Mouse (Mus musculus) natural killer cell, adult 2 months (primary cell): ENCODE results near the gene D6Wsu163e.

ENCODE experiments used
- DNase-seq, 2 experiments: peaks; one replicate each; pipeline ENCODE4 v3.0.0; 2022; ENCODE audit warnings: low spot score in 2 of 2

Gene D6Wsu163e

DNA sequence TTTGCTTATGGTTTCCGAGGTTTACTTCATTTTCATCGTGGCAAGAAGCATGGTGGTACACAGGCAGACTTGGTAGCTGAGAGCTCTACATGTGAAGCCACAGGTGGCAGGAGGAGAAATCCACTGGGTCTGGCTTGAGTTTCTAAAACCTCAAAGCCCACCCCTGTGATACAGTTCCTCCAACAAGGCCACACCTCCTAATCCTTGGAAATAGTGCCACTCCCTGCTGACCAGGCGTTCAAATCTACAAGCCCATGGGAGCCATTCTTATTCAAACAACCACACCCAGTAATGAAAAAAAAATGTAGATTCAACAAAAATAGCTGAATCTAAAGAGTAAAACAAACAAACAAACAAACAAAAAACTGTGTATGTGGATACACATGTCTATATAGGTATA is 65.9 kb downstream of the D6Wsu163e start:
- DNase-seq = no peak

- DNase-seq = no peak
Measured at GRCm38 (mm10) chr6:127006551-127006950, 66.8 kb downstream of the D6Wsu163e start.

GRCm38 (mm10) chr6:127010021-127010420 is 70.3 kb downstream of the D6Wsu163e start:
- no peak for DNase-seq

DNA sequence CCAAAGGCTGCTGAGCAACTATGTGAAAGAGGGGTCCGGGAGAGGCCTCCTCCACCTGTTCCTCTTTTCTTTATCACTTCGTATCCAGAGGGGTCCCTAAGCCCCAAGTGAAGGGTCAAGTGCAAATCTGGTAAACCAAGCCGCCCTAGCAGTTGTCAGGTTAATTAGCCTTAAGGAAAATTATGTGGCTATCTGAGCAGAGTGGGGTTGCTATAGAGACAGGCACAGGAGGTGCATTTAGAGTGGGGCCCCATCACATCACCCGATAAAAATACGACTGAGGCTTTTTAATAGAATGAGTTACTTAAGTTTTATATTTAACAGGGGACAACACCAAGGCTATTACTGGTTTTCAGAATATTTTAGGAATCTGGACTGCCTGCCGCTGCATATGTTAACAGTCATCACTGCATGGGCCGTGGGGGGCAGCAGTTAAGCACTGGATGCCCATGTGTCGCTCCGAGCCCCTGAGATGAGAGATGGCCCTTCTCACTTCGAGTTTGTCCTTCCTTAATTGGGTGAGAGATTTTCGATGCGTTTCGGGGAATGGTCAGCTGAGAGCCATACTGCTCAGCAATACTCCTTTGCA is 72.3 kb downstream of the D6Wsu163e start:
- DNase-seq = no peak

DNA sequence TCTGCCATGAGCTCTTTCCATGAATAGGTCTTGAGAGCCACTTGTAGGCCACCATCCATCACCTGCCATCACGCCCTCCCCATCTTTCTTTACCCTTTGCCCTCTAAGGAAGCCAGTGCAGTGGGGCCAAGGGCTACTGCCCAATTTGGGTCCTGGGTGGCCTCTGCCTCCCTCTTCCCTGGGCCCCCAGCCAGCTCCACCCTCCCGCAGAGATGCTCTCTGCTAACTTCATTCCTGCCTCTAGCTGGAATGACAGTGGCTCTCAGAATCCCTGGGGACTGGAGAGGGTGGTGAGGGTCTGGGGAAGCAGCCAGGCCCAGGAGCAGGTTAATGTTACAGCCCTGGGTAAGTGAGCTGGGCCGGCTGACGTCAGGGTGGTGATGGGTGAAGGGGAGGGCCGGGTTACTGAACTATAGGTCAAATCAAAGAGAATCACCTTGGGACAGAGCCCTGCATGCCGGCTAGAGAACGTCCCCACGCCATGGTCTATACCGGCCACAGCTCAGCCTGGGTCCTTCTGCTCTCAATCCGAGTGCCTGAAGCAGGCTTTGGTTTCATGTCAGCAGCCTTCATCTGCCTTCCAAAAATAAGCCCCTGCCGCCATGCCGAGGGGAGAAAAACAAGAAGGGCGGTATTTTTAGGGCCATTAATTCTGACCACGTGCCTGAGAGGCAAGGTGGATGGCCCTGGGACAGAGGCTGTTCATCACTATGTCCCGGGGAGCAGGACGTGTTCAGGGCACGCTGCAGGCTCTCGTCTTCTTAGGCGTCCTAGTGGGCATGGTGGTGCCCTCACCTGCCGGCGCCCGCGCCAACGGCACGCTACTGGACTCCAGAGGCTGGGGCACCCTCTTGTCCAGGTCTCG is 75.4 kb downstream of the D6Wsu163e start, which contains the start of gene Fgf6:
Gene Fgf6, plus strand, starts transcription at position 681 of the 865 bp plus-strand sequence.
- no peak for DNase-seq

DNA sequence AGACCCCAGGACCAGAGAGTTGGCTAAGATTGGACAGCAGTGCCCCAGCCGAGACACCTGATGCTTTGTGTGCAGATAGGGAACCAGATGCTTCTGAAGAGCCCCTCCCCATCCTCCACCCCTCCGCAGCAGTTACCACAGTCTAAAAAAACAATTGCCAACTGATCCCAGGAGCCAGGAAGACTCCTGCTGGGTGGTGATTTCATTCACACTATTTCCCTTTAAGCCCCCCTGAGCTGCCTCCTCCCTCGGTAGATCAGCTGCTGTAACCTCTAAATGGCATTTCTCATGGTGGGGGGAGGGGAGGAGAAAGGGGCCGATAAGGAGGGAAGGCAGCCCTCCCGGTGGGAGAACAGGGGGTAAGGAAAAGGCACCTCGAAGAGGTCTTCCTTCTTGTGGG is 79.5 kb downstream of the D6Wsu163e start:
- no peak for DNase-seq

DNA sequence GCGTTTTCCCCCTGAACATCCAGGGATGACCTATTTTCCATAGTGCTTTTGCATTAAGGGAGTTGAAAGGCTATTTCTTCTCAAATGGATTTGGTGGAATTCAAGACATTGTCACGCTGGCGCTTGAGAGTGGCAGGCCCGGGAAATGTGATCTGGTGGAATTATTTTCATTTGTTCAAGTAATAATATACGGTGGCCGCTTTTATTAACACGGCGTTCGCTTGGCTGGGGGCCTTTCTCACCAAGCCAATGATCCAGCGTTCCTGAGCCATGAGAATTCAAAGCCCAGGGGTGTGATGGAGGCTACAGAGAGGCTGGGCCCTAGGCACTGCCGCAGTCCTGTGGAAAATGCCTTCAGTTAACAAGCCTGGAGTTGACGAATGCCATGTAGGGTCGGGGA is 80.7 kb downstream of the D6Wsu163e start:
- no peak for DNase-seq

DNA sequence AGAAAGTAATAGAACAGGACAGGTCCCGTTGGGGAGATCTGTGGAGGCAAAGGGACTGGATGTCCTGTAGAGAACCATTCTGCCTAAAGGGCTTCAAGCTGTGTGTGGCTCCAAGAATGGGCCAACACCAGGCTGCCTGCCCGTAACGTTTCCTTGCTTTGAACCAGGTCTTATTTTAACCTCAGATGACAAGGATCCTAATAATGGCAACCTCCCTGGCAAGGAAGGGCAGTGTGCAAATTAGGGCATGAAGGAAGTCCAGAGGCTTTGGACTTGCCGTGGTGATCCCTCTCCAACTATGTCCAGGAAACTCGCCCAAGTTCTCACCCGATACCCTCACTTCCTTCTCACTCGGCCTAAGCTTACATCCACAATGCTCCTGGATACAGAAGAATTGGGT is 85.1 kb downstream of the D6Wsu163e start:
- DNase-seq = no peak
